Mouse (Mus musculus): ENCODE measurements around the gene Raet1e. TPM values are rescaled to one million over a fixed set of nuclear protein-coding genes. Genes with fewer than 3 reads are reported as not detected.
A peak's percentile ranks its signal among the peaks of the same experiment; 100 is the strongest.
"Not testable (repeated sequence)": the region's sequence is repeated elsewhere in the genome, so short reads cannot be mapped to it uniquely, and the experiment has no call there.

The Raet1e gene
- polyA plus RNA-seq, 1 experiment from 2014 or later: 1.0 TPM

GRCm38 (mm10) chr10:22149691-22150465 is 8.5 kb upstream of the Raet1e start:
- H3K4me1 ChIP-seq (replicated peaks; ENCODE audit: control insufficient read depth, insufficient read depth, low read length): no peaks in the 10 kb centered on the region
- H3K4me3 ChIP-seq (ENCODE audit: low read depth, low read length): peak overlapping the region; percentile 72
- ATAC-seq: no peak
- H3K27ac ChIP-seq (ENCODE audit: low read depth, low read length): no peak overlapping the region
- TF ChIP-seq CTCF (IDR thresholded peaks at IDR 0.05; ENCODE audit: low read depth): no peak
- under 1% methylated on average over 50 of the region's 50 CpGs for WGBS
- H3K9ac ChIP-seq (ENCODE audit: low read depth, low read length): no peak overlapping the region; the same call in 1 of the 2 replicates
- peak overlapping the region; percentile 98 for H3K4me2 ChIP-seq (replicated peaks; ENCODE audit: low read depth)
- H3K9me3 ChIP-seq (ENCODE audit: control insufficient read depth): no peaks in the 10 kb centered on the region
- peaks cover 28% of the 10 kb centered on the region for H3K27me3 ChIP-seq (replicated peaks; ENCODE audit: control insufficient read depth, insufficient read depth, low read length)
- H3K36me3 ChIP-seq (ENCODE audit: control insufficient read depth, insufficient read depth): no peaks in the 10 kb centered on the region

GRCm38 (mm10) chr10:22150593-22150992 is 7.8 kb upstream of the Raet1e start:
- peak overlapping the region; percentile 72 for H3K4me3 ChIP-seq (ENCODE audit: low read depth, low read length)
- no peaks in the 10 kb centered on the region for H3K4me1 ChIP-seq (replicated peaks; ENCODE audit: control insufficient read depth, insufficient read depth, low read length)
- peak overlapping the region; percentile 98 for H3K4me2 ChIP-seq (replicated peaks; ENCODE audit: low read depth)
- no peaks in the 10 kb centered on the region for H3K9me3 ChIP-seq (ENCODE audit: control insufficient read depth)
- peaks cover 34% of the 10 kb centered on the region for H3K27me3 ChIP-seq (replicated peaks; ENCODE audit: control insufficient read depth, insufficient read depth, low read length)
- no peak overlapping the region for H3K27ac ChIP-seq (ENCODE audit: low read depth, low read length)
- H3K9ac ChIP-seq (ENCODE audit: low read depth, low read length): no peak overlapping the region
- under 1% methylated on average over 27 of the region's 27 CpGs for WGBS
- ATAC-seq: no peak
- TF ChIP-seq CTCF (IDR thresholded peaks at IDR 0.05; ENCODE audit: low read depth): no peak
- no peaks in the 10 kb centered on the region for H3K36me3 ChIP-seq (ENCODE audit: control insufficient read depth, insufficient read depth)

GRCm38 (mm10) chr10:22151056-22151862 is 7.1 kb upstream of the Raet1e start:
- H3K36me3 ChIP-seq (ENCODE audit: control insufficient read depth, insufficient read depth); ATAC-seq; H3K4me1 ChIP-seq (replicated peaks; ENCODE audit: control insufficient read depth, insufficient read depth, low read length); H3K9me3 ChIP-seq (ENCODE audit: control insufficient read depth); H3K27ac ChIP-seq (ENCODE audit: low read depth, low read length); H3K9ac ChIP-seq (ENCODE audit: low read depth, low read length): not testable (repeated sequence)
- Histone ChIP-seq H3K4me2 (replicated peaks; ENCODE audit: low read depth) (peak overlapping the region; percentile 98; the same call in 1 of the 2 replicates), H3K27me3 (replicated peaks; ENCODE audit: control insufficient read depth, insufficient read depth, low read length) (peaks cover 41% of the 10 kb centered on the region), H3K4me3 (ENCODE audit: low read depth, low read length) (peak overlapping the region; percentile 72)
- 1% methylated on average over 54 of the region's 55 CpGs for WGBS

- H3K4me1 ChIP-seq (replicated peaks; ENCODE audit: control insufficient read depth, insufficient read depth, low read length); H3K27ac ChIP-seq (ENCODE audit: low read depth, low read length); H3K4me3 ChIP-seq (ENCODE audit: low read depth, low read length); H3K36me3 ChIP-seq (ENCODE audit: control insufficient read depth, insufficient read depth); H3K9me3 ChIP-seq (ENCODE audit: control insufficient read depth); H3K4me2 ChIP-seq (replicated peaks; ENCODE audit: low read depth); ATAC-seq; H3K9ac ChIP-seq (ENCODE audit: low read depth, low read length): not testable (repeated sequence)
- WGBS: 5% methylated on average over 11 of the region's 11 CpGs
- peaks cover 49% of the 10 kb centered on the region for H3K27me3 ChIP-seq (replicated peaks; ENCODE audit: control insufficient read depth, insufficient read depth, low read length)
These were observed 6.3 kb upstream of the Raet1e start for GRCm38 (mm10) chr10:22151863-22152640.

- not testable (repeated sequence) for H3K4me2 ChIP-seq (replicated peaks; ENCODE audit: low read depth); ATAC-seq; H3K9me3 ChIP-seq (ENCODE audit: control insufficient read depth); H3K4me3 ChIP-seq (ENCODE audit: low read depth, low read length); H3K36me3 ChIP-seq (ENCODE audit: control insufficient read depth, insufficient read depth); H3K27ac ChIP-seq (ENCODE audit: low read depth, low read length); H3K9ac ChIP-seq (ENCODE audit: low read depth, low read length); H3K4me1 ChIP-seq (replicated peaks; ENCODE audit: control insufficient read depth, insufficient read depth, low read length)
- peaks cover 57% of the 10 kb centered on the region for H3K27me3 ChIP-seq (replicated peaks; ENCODE audit: control insufficient read depth, insufficient read depth, low read length)
- WGBS: 12% methylated on average over 6 of the region's 7 CpGs
These were observed 5.2 kb upstream of the Raet1e start for GRCm38 (mm10) chr10:22153147-22153690.

- not testable (repeated sequence) for H3K9ac ChIP-seq (ENCODE audit: low read depth, low read length); H3K9me3 ChIP-seq (ENCODE audit: control insufficient read depth); ATAC-seq; H3K36me3 ChIP-seq (ENCODE audit: control insufficient read depth, insufficient read depth); H3K27ac ChIP-seq (ENCODE audit: low read depth, low read length); H3K4me1 ChIP-seq (replicated peaks; ENCODE audit: control insufficient read depth, insufficient read depth, low read length)
- H3K4me2 ChIP-seq (replicated peaks; ENCODE audit: low read depth): peak overlapping the region; percentile 54
- H3K27me3 ChIP-seq (replicated peaks; ENCODE audit: control insufficient read depth, insufficient read depth, low read length): peaks cover 65% of the 10 kb centered on the region
- peak overlapping the region; percentile 20 for H3K4me3 ChIP-seq (ENCODE audit: low read depth, low read length)
- WGBS: under 1% methylated on average over 38 of the region's 38 CpGs
These were observed 4.2 kb upstream of the Raet1e start for GRCm38 (mm10) chr10:22154127-22154526.

Data from intestine, postnatal 0 days (tissue).